Mouse (Mus musculus) forebrain, embryonic 12.5 days (tissue): ENCODE measurements around the gene Rcsd1. TPM values are rescaled to one million over a fixed set of nuclear protein-coding genes. Genes with fewer than 3 reads are reported as not detected.
"Not testable (repeated sequence)": the region's sequence is repeated elsewhere in the genome, so short reads cannot be mapped to it uniquely, and the experiment has no call there.

Experiments
- ATAC-seq: fragments of 200-750 bp; cut with Nextera tagmentation; 2 replicates; pipeline ENCODE4 v1.8.0; 2017; ENCODE audit warnings: moderate TSS enrichment; ENCODE audit not compliant: low FRiP score
- H3K27ac ChIP-seq: fragments of 300-500 bp; sonication (generic); 2 replicates; pipeline ENCODE4 v1.5.1; 2016; ENCODE audit warnings: mild to moderate bottlenecking
- H3K27me3 ChIP-seq: fragments of 300-500 bp; sonication (generic); 2 replicates; pipeline ENCODE4 v1.6.1; 2016; ENCODE audit warnings: mild to moderate bottlenecking
- H3K36me3 ChIP-seq: fragments of 300-500 bp; sonication (generic); replicated peaks from 2 replicates; pipeline ENCODE4 v1.6.1; 2016; ENCODE audit warnings: mild to moderate bottlenecking
- H3K4me1 ChIP-seq: fragments of 300-500 bp; sonication (generic); 2 replicates; pipeline ENCODE4 v1.6.1; 2016
- H3K4me2 ChIP-seq: fragments of 300-500 bp; sonication (generic); 2 replicates; pipeline ENCODE4 v1.6.1; 2016; ENCODE audit warnings: mild to moderate bottlenecking, moderate library complexity
- H3K4me3 ChIP-seq: fragments of 300-500 bp; sonication (generic); replicated peaks from 2 replicates; pipeline ENCODE4 v1.5.1; 2016; ENCODE audit warnings: mild to moderate bottlenecking
- H3K9ac ChIP-seq: fragments of 300-500 bp; sonication (generic); 2 replicates; pipeline ENCODE4 v1.6.1; 2016; ENCODE audit warnings: mild to moderate bottlenecking
- H3K9me3 ChIP-seq: fragments of 300-500 bp; sonication (generic); 2 replicates; pipeline ENCODE4 v1.6.1; 2016
- WGBS: fragments of 180-500 bp; shearing (Covaris S2); methylation state at CpG from one replicate; pipeline ENCODE4 v1.1.7; 2016; 5-methylcytosine and 5-hydroxymethylcytosine counted together
- polyA plus RNA-seq: library from polyadenylated mRNA; unstranded; fragments of >200 nt; fragmentation: Nextera tagmentation; extraction: Ambion mirVana; gene quantifications from 2 replicates; pipeline ENCODE4 v1.2.1, GENCODE M21; 2016

Rcsd1 gene
- polyA plus RNA-seq, 1 experiment from 2014 or later = 8.1 TPM

DNA sequence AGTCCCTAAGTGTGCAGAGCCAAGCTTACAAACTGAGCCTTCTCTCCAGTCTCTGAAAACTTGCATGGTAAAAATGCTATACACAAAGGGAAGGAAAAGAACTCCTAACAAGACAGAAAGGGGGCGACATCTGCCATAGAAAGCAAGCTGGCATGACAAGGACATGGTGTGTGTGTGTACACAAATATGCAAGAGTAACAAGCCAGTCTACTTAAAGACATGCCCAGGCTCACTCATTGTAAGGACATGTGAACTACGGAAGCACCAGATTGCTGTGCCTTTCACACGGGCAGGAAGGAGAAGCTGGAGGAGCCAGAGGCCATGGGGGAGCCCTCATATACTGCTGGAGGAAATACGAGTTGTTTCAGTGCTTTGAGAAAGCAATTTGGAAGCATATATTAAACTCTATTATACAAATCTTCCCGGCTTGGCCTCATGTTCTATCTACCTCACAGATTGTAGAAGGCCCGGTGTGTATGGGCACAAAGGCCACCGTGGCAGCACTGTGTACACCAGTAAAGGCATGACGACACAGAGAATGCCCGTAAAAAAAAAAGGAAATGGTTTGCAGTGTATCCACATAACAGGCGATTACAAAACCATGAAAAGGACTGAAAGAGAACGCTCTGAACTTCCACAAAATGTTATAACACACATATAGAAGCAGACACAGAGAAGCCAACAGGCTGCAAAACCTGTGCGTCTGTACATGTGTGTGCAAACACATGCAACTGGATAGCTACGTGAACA is 28.3 kb downstream of the Rcsd1 start:
- Histone ChIP-seq H3K4me1 (no peaks in the 10 kb centered on the region), H3K36me3 (no peaks in the 10 kb centered on the region), H3K9ac (no peak overlapping the region), H3K27ac (no peak overlapping the region), H3K4me2 (no peak overlapping the region), H3K27me3 (no peaks in the 10 kb centered on the region), H3K4me3 (no peak overlapping the region), H3K9me3 (no peaks in the 10 kb centered on the region)
- ATAC-seq = no peak
- WGBS = 79% methylated on average over 13 of the region's 13 CpGs

DNA sequence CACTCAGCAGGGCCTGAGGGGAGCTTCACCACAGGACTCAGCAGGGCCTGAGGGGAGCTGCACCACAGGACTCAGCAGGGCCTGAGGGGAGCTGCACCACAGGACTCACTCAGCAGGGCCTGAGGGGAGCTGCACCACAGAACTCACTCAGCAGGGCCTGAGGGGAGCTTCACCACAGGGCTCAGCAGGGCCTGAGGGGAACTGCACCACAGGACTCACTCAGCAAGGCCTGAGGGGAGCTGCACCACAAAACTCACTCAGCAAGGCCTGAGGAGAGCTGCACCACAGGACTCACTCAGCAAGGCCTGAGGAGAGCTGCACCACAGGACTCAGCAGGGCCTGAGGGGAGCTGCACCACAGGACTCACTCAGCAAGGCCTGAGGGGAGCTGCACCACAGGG is 29.5 kb downstream of the Rcsd1 start:
- H3K36me3 ChIP-seq, H3K9ac ChIP-seq, H3K4me3 ChIP-seq, H3K27ac ChIP-seq, H3K9me3 ChIP-seq, H3K27me3 ChIP-seq, ATAC-seq, H3K4me2 ChIP-seq, H3K4me1 ChIP-seq: not testable (repeated sequence)

DNA sequence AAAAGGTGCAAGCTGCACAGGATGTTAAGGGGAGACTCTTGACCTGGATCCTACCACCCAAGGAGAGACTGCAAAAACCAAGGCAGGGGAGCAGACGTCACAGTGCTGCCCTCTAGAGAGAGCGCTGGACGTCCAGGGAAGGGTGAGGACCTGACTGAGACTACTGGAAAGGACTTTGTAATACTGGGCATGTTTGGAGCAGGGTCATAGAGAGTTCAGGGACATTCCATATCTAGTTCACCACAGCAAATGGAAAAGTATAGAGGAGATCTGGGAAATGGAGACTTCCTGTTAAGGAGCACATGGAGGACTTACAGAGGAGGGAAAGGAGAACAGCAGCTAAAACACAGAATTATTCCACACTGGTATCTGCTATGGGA is 29.9 kb downstream of the Rcsd1 start:
- H3K9me3 ChIP-seq = no peaks in the 10 kb centered on the region
- H3K36me3 ChIP-seq = no peaks in the 10 kb centered on the region
- no peak for ATAC-seq
- no peak overlapping the region for H3K4me3 ChIP-seq
- no peak overlapping the region for H3K4me2 ChIP-seq
- WGBS = 21% methylated on average over 3 of the region's 3 CpGs
- H3K9ac ChIP-seq = no peak overlapping the region
- no peaks in the 10 kb centered on the region for H3K4me1 ChIP-seq
- H3K27me3 ChIP-seq = no peaks in the 10 kb centered on the region
- H3K27ac ChIP-seq = no peak overlapping the region

DNA sequence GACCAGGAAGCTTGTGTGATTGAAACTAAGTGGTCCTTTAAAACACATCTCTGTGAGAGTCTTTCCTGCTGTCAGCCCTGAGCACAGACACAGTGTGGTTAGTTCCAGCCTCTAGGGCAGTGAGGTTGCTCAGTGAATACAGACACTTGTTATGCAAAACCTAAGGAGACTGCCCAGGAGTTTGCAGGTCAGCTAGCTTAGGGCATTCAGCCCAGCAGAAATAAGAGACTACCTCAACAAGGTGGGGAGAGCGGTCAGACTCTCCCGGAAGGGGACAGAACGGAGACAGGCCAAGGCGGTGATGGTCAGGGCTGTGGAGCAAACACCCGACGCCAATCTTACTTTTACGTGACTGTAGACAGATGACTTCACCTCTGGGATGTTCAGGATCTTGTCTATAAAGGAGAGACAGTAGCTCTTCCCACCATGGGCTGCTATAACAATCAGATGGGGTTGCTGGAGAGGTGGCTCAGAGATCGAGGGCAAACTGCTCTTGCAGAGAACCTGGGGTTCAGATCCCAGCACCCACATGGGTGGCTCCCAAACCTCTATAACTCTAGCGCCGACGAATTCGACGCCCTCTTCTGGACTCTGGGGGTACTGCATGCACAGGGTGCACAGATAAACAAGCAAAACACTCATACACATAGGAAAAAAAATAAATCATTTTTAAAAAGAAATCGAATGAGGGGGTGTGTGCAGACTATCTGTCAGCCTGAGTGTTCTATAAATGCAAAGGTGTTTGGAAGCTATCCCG is 30.5 kb downstream of the Rcsd1 start:
- no peaks in the 10 kb centered on the region for H3K36me3 ChIP-seq
- H3K27ac ChIP-seq = no peak overlapping the region
- no peaks in the 10 kb centered on the region for H3K27me3 ChIP-seq
- no peaks in the 10 kb centered on the region for H3K4me1 ChIP-seq
- H3K4me3 ChIP-seq = no peak overlapping the region
- no peak overlapping the region for H3K4me2 ChIP-seq
- H3K9ac ChIP-seq = no peak overlapping the region
- no peaks in the 10 kb centered on the region for H3K9me3 ChIP-seq
- 64% methylated on average over 15 of the region's 15 CpGs for WGBS
- no peak for ATAC-seq

DNA sequence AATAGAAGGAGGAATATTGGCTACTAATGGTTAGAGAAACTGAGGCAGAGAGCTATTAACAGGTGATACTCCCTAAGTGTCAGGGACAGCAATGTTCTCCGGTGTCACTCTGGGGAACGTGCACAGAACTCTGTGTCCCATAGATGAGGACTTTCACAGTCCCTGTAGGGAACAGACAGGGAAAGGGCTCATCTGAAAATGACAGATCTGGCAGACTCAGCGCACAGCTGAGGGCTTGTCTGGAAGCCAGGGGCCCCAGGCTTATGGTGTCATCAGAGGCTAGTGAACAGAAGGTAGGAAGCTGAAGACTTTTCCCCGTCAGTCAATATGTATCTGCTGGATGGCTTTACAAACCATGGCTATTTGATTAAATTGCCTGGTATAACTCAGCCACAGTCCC is 32.0 kb downstream of the Rcsd1 start:
- WGBS = 64% methylated on average over 4 of the region's 4 CpGs
- H3K36me3 ChIP-seq = no peaks in the 10 kb centered on the region
- no peak overlapping the region for H3K27ac ChIP-seq
- ATAC-seq = no peak
- no peak overlapping the region for H3K4me3 ChIP-seq
- H3K27me3 ChIP-seq = no peaks in the 10 kb centered on the region
- H3K9me3 ChIP-seq = no peaks in the 10 kb centered on the region
- H3K9ac ChIP-seq = no peak overlapping the region
- no peaks in the 10 kb centered on the region for H3K4me1 ChIP-seq
- H3K4me2 ChIP-seq = no peak overlapping the region

DNA sequence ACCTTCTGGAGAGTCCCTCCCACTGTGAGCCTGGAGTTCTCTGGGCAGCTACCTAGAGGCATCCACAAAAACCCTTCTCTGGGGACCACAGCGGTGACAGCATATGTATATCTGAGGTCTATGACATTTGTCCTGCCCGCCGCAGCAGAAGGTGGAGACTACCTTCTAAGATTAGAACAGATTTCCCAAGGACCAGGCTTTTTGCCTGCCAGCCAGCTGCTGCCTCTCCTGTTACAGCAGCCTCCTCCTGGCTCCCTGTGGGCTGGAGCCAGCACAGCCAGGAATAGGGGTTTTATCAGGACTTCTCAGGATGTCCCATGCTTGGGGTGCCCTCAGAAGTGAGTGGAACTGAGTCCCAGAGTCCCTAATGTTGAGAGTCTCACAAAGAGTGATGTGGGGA is 32.6 kb downstream of the Rcsd1 start:
- no peaks in the 10 kb centered on the region for H3K9me3 ChIP-seq
- WGBS = 72% methylated on average over 3 of the region's 3 CpGs

DNA sequence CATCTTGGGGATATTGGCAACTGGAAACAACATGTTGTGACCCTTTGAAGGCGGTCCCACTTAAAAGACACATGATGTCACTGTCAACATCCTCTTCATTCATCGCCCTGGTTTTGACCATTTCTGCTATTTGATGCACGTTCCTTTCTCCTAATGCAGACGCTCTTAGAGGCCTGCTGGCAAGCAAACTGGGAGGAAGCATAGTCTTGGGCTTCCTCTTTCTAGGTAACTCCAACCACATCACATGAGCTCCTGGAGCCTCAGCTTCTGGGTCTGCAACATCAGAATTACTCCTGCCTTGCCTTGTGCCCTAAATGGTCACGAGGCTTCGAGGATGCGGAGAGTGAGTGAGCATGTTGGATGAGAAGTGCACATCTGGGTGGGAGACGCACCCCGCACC is 34.4 kb downstream of the Rcsd1 start:
- ATAC-seq = no peak
- Histone ChIP-seq H3K4me3 (no peak overlapping the region), H3K9me3 (no peaks in the 10 kb centered on the region), H3K27ac (no peak overlapping the region), H3K36me3 (no peaks in the 10 kb centered on the region), H3K4me2 (no peak overlapping the region), H3K9ac (no peak overlapping the region), H3K4me1 (no peaks in the 10 kb centered on the region), H3K27me3 (no peaks in the 10 kb centered on the region)
- 86% methylated on average over 9 of the region's 9 CpGs for WGBS

More for the DNA sequence above, 32.6 kb downstream of the Rcsd1 start:
- Histone ChIP-seq H3K27me3 (no peaks in the 10 kb centered on the region), H3K4me2 (no peak overlapping the region), H3K9ac (no peak overlapping the region), H3K27ac (no peak overlapping the region), H3K4me1 (no peaks in the 10 kb centered on the region), H3K4me3 (no peak overlapping the region), H3K36me3 (no peaks in the 10 kb centered on the region)
- no peak for ATAC-seq

DNA sequence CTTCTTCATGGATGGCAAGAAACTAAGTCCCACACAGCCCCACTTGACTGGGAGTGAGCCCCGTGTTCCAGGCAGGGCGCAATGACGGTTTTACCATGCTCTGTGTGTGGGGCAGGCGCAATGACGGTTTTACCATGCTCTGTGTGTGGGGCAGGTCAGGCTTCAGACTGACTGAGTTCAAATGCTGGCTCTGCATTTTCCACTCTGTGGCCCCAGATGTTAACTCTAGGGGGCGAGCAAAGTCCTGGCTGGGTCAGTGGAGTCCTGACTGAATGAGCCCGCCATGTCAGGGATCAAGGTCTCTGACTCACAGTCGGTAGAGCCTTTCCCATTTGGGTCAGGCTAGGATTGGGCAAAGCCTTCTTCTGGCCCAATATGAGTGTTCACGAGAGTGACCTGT is 37.2 kb downstream of the Rcsd1 start:
- Histone ChIP-seq H3K36me3 (no peaks in the 10 kb centered on the region), H3K27ac (no peak overlapping the region), H3K4me2 (no peak overlapping the region), H3K4me1 (no peaks in the 10 kb centered on the region), H3K9me3 (no peaks in the 10 kb centered on the region), H3K4me3 (no peak overlapping the region), H3K27me3 (no peaks in the 10 kb centered on the region), H3K9ac (no peak overlapping the region)
- no peak for ATAC-seq
- WGBS = 77% methylated on average over 9 of the region's 9 CpGs

DNA sequence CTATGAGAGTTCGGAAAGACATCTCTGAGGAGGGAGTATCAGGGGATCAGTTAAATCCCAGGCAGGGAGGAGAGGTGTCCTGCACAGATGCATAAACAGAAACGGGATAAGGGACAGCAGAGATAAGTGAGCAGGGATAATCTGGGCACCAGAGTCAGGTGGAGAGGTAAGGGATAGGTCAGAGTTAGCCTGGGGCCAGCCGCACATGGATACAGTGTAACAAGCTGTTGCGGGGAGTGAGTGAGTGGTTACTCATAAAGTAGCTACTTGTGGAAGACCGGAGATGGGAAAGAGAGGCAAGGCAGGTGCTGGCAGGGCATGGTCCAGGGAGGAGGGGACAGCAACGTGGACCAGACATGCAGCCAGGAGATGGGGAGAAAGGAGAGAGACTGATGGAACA is 39.5 kb downstream of the Rcsd1 start:
- H3K4me1 ChIP-seq = no peaks in the 10 kb centered on the region
- H3K27ac ChIP-seq = no peak overlapping the region
- no peaks in the 10 kb centered on the region for H3K9me3 ChIP-seq
- no peak overlapping the region for H3K4me3 ChIP-seq
- H3K9ac ChIP-seq = no peak overlapping the region
- H3K36me3 ChIP-seq = no peaks in the 10 kb centered on the region
- no peaks in the 10 kb centered on the region for H3K27me3 ChIP-seq
- no peak overlapping the region for H3K4me2 ChIP-seq
- WGBS = 88% methylated on average over 6 of the region's 6 CpGs
- no peak for ATAC-seq

DNA sequence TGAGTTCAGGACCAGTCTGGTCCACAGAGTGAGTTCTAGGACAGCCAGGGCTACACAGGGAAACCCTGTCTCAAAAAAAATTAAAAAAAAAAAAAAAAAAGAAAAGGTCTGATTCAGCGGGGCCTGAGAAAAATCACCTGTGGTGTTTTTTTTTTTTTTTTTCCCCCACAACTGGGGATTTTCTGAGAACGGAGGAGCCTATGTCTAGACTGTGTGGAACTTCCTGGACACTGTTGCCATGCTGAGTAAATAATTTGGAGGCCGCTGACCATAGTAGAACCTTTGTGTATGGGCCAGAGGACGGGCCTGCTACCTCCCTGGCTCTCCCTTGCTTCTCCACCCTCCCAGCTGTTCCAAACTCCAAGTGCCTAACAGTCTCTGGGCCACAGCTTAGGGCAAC is 40.7 kb downstream of the Rcsd1 start:
- no peak for ATAC-seq
- 85% methylated on average over 4 of the region's 4 CpGs for WGBS
- Histone ChIP-seq H3K4me3 (no peak overlapping the region), H3K9me3 (no peaks in the 10 kb centered on the region), H3K9ac (no peak overlapping the region), H3K36me3 (no peaks in the 10 kb centered on the region), H3K27ac (no peak overlapping the region), H3K4me1 (no peaks in the 10 kb centered on the region), H3K4me2 (no peak overlapping the region), H3K27me3 (no peaks in the 10 kb centered on the region)

DNA sequence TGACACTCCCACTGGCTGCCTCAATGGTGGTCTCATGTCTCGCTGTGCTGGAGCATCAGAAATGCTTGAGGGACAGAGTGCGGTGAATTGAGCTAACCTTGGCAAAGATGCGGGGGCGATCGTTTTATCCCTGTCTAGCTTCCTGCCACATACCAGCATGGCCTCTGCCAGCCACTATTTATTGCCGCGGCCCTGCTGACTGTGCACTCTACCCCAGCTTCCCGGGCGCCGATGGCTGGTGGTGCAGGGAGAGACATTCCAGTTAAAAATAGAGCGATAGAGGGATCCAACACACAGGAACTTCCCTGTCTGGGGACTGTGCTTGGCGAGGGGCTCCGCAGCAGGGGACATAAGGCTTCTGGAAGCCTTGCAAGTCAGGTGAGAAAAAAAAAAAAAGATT is 42.2 kb downstream of the Rcsd1 start:
- H3K4me1 ChIP-seq = peaks cover 15% of the 10 kb centered on the region
- no peak for ATAC-seq
- H3K27me3 ChIP-seq = no peaks in the 10 kb centered on the region; the same call in 1 of the 2 replicates
- no peaks in the 10 kb centered on the region for H3K36me3 ChIP-seq
- H3K9ac ChIP-seq = no peak overlapping the region
- H3K4me2 ChIP-seq = no peak overlapping the region
- WGBS = 68% methylated on average over 13 of the region's 13 CpGs
- H3K9me3 ChIP-seq = no peaks in the 10 kb centered on the region
- no peak overlapping the region for H3K4me3 ChIP-seq
- no peak overlapping the region for H3K27ac ChIP-seq

DNA sequence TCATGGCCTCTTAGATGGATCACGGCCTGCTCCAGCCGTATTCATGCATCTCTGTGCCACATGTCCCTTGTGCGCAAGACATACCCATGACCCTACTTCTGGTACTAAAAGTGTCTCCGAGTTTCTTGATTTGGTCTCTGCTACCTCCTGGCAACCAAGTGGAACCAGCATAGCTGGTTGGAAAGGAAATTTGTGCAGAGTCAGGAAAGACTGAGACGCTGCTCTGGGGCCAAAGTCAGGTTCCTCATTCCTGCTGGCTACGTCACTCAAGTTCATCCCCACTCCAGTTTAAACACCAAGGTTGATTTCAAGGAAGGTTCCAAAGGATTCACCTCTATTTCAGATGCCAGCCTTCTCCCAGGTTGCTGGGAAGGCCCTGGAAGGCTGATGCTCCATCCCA is 42.6 kb downstream of the Rcsd1 start:
- 93% methylated on average over 6 of the region's 6 CpGs for WGBS
- H3K36me3 ChIP-seq = no peaks in the 10 kb centered on the region
- H3K27ac ChIP-seq = no peak overlapping the region
- H3K9me3 ChIP-seq = no peaks in the 10 kb centered on the region
- no peak overlapping the region for H3K9ac ChIP-seq
- no peak for ATAC-seq
- H3K4me1 ChIP-seq = peaks cover 16% of the 10 kb centered on the region
- no peaks in the 10 kb centered on the region; the same call in 1 of the 2 replicates for H3K27me3 ChIP-seq
- no peak overlapping the region for H3K4me3 ChIP-seq
- H3K4me2 ChIP-seq = no peak overlapping the region

DNA sequence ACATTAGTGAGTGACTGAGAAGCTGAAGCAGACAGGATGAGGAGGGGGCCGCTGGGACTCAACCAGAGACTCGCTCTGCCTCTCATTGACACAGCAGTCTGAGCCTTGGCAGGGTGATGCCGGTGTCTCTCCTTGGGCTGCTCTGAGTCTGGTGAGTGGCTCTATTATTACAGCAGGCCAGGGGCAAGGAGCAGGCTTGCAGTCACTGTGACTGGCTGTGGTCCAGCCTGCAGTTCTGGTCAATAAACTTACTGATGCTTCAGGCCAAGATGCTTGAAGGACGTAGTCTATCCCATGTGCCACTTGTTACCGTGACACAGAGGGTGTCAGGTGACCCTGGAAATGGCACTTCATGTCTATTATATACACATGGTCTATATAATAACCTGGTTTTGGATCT is 43.8 kb downstream of the Rcsd1 start:
- H3K36me3 ChIP-seq = no peaks in the 10 kb centered on the region
- WGBS = 81% methylated on average over 5 of the region's 5 CpGs
- no peak overlapping the region for H3K4me3 ChIP-seq
- no peaks in the 10 kb centered on the region for H3K9me3 ChIP-seq
- H3K9ac ChIP-seq = no peak overlapping the region
- H3K4me2 ChIP-seq = no peak overlapping the region
- H3K27ac ChIP-seq = no peak overlapping the region
- peaks cover 16% of the 10 kb centered on the region for H3K4me1 ChIP-seq
- no peak for ATAC-seq
- H3K27me3 ChIP-seq = no peaks in the 10 kb centered on the region; the same call in 1 of the 2 replicates
